Mouse (Mus musculus) E14TG2a.4 (cell line): Measurements from ENCODE around the gene Osbp2.

ENCODE experiments used
- CTCF ChIP-seq: conservative IDR thresholded peaks from 2 replicates; pipeline ENCODE4 v1.5.1; 2014; ENCODE audit warnings: low read length
- NANOG ChIP-seq: IDR thresholded peaks from 2 replicates; pipeline ENCODE4 v1.6.1; 2014; ENCODE audit warnings: borderline replicate concordance, low read length, mixed read lengths

- no peak for TF ChIP-seq CTCF
- no peak for TF ChIP-seq NANOG
These were observed 201.7 kb downstream of the Osbp2 start for GRCm38 (mm10) chr11:3661964-3662363.
